Mouse (Mus musculus) gastrocnemius, adult 18-20 months (tissue): Measurements from ENCODE around the gene Nudt5. TPM values are rescaled to one million over a fixed set of nuclear protein-coding genes. Genes with fewer than 3 reads are reported as not detected.

ENCODE experiments used
- DNase-seq: peaks from one replicate; pipeline ENCODE4 v3.0.0; 2021; ENCODE audit warnings: low spot score
- total RNA-seq, 2 experiments: library from RNA; stranded (reverse); gene quantifications; 2 replicates each; pipeline ENCODE4 v1.2.3; 2021

Gene Nudt5
- total RNA-seq, 2 experiments from 2014 or later, result 3.2 to 3.3 TPM

GRCm38 (mm10) chr2:5862834-5863233 lies 18.0 kb downstream of the Nudt5 start, which contains the start of gene Gm13199:
Gene Gm13199, minus strand, starts transcription at chr2:5862934.
- no peak for DNase-seq

DNA sequence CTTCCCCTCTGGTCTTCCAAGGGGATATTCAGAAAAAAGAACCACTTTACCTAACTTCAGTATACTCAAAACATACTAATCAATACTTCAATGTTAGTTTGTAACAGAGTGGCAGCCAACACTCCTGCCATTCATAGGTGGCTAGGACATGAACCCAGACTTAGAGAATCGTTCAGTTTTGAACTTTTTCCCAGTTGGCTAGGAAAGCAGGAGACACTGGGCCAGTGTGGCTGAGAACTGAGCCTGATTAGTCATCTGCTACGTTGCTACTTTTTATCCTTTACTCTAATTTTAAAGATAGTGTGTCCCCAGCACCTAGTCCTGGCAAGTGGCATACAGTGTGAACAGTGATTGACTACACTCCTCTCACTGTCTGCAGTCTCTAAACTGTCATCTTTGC lies 22.9 kb downstream of the Nudt5 start:
- no peak for DNase-seq

- DNase-seq, result no peak
These were observed 24.9 kb downstream of the Nudt5 start for GRCm38 (mm10) chr2:5869746-5870145.

DNA sequence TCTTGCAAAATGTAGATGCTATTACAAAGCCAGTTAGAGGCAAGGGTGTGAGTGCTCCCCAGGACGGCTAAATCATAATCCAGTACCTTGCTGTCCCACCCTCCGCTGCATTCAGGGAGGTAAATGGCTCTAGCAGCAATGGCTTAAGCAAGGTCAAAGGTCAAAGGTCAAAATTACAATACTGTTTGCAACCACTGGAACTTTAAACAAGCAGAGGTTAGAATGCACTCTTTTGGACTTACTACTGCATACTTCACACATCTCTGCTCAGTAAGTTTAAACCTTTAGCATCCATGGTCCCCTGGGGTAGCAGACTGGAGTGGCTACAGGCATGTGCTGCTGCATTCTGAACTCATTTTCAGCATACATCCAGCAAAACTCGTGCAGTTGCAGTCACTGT lies 32.6 kb downstream of the Nudt5 start:
- no peak for DNase-seq

DNA sequence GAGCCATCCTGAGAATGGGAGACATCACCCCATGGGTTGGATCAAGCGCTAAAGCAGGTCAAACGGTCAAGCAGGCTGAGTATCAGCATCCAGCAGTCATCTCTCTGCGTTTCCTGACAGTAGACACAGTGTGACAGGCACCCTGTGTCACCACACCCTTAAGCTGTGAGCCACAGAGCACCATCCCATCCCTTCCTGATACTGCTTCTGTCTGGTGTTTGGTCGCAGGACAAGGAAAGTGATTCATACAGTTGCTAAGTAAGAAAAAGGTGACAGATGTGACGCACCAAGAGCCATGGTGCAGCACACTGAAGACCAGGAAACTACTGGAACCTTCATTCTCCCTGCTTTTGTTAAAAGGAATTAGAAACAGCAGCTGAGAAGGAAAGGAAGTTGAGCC lies 44.0 kb downstream of the Nudt5 start:
- no peak for DNase-seq

GRCm38 (mm10) chr2:5889412-5889811 lies 44.6 kb downstream of the Nudt5 start:
- DNase-seq, result no peak

GRCm38 (mm10) chr2:5894296-5894695 lies 49.5 kb downstream of the Nudt5 start:
- DNase-seq, result no peak

DNA sequence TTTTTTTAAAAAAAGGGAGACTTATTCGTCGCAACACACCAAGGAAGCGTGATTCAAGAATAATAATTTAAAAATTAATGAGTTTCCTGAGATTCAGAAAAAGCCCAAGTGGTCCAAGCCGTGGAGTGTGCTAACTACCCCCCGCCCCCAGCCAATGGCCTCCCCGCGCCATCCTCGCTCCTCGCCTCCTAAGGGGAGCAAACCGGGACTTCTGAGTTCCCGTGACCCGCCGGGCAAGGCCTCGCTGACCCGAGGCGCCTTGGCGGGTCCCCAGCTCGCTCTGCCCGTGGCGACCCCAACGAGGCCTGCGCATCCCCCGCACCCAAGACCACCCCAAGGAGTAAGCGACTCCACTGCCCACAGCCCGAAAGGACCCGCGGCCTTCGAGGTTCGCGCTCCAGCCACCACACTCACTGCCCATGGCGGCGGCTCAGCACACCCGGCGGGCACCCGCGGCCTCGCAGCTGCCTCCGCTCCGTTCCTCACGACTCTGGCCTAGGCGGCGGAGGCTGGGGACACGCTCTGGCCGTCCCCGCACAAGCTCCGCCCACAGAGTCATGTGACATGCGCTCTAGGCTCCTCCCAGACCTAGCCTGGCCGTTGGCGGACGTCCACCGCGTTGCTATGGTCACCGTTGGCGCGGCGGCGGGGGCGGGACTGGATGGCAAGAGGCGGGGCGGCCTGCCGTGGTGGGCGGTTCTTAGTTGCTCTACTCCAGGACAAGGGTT lies 50.2 kb downstream of the Nudt5 start, which contains the start of gene Sec61a2:
Gene Sec61a2 (minus strand): TSS at position 590 of the 728 bp plus-strand sequence.
- DNase-seq, result peak; percentile 99

DNA sequence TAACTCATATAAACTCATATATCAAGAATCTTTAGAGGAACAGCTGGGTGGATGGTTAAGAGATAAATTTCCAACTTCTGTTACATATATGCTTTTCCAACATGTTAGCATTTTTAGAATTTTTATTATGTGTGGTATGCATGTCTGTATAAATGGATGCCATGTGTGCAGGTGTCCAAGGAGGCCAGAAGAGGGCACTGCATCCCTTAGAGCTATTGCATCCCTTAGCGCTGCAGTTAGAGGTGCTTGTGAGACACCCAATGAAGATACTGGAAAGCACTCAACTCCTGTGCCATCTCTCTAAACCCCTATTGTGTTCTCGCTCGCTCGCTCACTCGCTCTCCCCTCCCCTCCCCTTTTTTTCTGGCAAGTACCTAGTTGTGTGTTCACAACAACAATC lies 55.3 kb downstream of the Nudt5 start:
- DNase-seq, result no peak

DNA sequence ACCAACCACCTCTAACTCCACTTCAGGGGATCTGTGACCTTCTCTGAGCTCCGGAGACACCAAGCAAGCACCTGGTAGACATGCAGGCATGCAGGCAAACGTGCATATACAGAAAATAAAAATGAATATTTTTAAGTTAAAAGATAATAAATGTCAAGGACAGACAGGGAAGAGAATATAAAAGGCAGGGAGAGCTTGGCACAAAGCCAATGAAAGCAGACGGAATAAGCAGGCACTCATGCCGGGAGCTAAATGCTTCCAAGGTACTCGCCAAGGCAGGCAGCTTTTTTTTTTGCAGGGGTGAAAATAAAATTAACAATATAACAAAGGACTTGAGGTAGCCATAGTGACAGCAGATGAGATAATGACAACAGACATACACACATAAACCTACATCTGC lies 61.3 kb downstream of the Nudt5 start:
- DNase-seq, result no peak

DNA sequence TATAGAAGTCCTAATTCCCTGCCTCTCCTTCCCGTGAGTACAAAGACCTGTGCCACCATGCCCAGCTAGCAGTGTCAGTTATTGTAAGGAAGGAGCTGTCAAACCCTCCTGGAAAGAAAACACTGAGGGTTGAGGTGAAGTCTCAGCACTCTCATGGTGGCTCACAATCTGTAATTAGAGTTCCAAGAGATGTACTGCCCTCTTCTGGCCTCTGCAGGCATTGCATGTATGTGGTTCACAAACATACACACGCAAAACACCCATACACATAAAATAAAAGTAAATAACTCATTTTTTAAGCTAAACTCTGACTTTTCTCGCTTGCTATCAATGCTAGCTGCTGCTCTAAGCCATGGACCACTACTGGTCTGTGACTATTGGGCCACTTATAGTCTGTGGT lies 61.8 kb downstream of the Nudt5 start:
- no peak for DNase-seq

DNA sequence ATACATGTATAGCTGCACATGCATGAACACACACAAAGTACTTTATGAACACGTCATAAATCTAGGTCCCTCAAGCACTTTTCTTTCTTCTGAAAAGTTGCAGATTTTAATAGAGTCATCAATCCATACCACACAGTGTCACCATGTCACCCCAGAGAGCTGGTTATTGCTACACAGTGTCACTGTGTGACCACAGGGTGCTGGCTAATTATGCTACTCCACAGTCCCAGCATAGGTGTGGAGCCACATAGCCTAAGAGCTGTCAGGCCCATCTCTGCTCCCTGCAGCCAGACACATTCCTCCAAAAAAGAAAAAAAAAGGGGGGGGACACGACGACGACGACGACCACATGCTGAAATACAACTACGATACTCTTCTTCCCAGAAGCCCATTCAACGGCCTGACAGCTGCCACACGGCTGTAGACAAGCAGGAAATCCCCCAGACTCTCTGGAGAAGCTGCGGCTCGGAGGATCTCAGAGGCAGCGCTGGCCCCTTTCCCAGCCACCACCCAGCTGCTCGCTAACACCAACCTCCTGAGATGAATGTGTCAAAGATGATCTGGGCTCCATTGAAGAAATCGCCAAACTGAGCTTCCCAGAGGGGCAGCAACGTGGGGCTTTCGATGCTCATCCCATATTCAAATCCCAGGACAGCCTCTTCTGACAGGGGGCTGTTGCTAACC lies 66.6 kb downstream of the Nudt5 start:
- no peak for DNase-seq

Other genes starting within 250 kb of the Nudt5 start
- gene Camk1d, start 130.5 kb upstream of the Nudt5 start, total RNA-seq, result 1 to 10 TPM in 1 of 2 experiments, under 1 TPM in 1; 0.82 to 2.0 TPM
- 10 to 100 TPM; 74.5 to 76.7 TPM for gene Cdc123, start 145 bp downstream of the Nudt5 start, total RNA-seq
- not detected for gene Gm13199, start 17.9 kb downstream of the Nudt5 start, total RNA-seq
- 10 to 100 TPM; 29.4 to 31.9 TPM for gene Sec61a2, start 50.4 kb downstream of the Nudt5 start, total RNA-seq
- gene Dhtkd1, start 97.8 kb downstream of the Nudt5 start, total RNA-seq, result 1 to 10 TPM; 1.7 to 2.6 TPM
- 10 to 100 TPM; 29.0 to 29.4 TPM for gene Upf2, start 106.5 kb downstream of the Nudt5 start, total RNA-seq